Mouse (Mus musculus) activated CD4-positive, CD25-positive, alpha-beta regulatory T cell, adult 4 months (primary cell): ENCODE data around the gene Rufy3. TPM values are rescaled to one million over a fixed set of nuclear protein-coding genes. Genes with fewer than 3 reads are reported as not detected.

Experiments
- ATAC-seq: one replicate; pipeline ENCODE4 v1.8.0; 2017
- polyA plus RNA-seq, 2 experiments: library from polyadenylated mRNA; unstranded; fragments of 100-300 nt; shearing (Covaris generic); gene quantifications; one replicate each; pipeline ENCODE4 v1.2.1; 2017

The Rufy3 gene
- polyA plus RNA-seq, 2 experiments from 2014 or later: 2.6 to 2.9 TPM

DNA sequence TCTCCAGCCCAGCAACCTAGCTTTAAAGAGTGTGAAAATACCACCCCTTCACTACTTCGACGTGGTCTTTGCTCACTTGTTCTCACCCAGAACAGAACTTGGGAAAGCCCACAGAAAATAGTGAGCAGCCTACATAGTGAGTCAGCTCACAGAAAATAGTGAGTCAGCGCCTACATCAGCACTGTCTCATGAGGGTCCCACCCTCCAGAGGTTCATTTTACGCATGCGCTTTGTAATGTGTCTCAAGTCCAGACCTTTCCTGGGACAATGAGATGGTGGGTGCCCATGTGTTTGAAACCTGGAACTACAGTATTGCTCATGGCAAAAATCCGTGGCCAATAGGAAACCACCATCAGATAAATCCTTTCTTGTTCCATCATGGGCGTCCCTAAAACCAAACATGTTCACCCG, 123.2 kb downstream of the Rufy3 start:
- no peak for ATAC-seq

DNA sequence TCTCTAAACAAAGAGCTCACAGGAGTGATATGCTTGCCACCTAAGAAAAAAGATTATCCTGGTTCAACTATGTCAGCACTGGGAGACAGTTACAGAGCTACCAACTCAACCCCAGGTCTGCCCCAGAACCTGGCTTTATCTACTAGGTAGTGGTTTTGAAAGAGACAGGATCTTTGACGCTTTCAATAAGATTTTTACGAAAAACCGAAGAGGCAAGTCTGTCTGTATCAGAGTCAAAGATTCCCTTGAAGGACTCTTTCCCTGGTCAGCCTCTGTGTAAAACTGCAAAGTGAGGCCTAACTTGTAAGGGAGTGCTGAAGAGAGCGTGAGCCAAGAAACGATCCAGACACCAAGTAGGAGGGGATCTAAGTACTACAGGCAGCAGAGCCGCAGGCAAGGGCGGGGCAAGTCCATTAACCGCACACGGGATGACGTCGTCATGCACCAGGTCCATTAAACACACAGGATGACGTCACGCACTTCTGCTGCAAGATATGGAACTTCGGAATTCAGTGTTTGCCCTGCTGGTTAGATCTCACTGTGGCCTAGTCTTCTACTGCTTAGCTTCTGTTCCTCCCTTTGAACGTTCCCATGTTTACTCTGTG, 123.8 kb downstream of the Rufy3 start:
- ATAC-seq: no peak

DNA sequence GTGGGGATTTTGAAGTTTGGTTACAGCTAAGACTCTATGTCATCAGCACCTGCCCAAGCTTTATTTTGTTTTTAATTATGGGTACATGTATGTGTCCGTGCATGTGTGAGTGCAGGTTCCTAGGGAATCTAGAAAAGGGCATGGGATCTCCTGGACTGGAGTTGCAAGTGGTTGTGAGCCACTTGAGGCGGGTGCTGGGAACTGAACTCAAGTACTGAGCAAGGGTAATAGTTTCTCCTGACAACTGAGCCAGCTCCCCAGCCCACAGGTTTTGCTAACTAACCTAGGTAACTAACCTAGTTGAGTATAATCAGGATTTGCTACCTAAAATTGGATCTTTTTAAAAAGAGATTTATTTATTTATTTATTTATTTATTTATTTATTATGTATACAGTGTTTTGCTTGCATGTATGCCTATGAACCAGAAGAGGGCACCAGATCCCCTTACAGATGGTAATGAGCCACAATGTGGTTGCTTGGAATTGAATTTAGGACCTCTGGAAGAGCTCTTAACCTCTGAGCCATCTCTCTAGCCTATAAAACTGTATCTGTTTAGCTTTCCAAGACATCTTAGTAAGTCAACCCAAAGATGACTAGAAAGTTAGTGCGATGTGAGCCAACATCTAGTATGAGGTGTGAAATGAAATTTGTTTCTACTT, 124.6 kb downstream of the Rufy3 start:
- ATAC-seq: peak; percentile 82

DNA sequence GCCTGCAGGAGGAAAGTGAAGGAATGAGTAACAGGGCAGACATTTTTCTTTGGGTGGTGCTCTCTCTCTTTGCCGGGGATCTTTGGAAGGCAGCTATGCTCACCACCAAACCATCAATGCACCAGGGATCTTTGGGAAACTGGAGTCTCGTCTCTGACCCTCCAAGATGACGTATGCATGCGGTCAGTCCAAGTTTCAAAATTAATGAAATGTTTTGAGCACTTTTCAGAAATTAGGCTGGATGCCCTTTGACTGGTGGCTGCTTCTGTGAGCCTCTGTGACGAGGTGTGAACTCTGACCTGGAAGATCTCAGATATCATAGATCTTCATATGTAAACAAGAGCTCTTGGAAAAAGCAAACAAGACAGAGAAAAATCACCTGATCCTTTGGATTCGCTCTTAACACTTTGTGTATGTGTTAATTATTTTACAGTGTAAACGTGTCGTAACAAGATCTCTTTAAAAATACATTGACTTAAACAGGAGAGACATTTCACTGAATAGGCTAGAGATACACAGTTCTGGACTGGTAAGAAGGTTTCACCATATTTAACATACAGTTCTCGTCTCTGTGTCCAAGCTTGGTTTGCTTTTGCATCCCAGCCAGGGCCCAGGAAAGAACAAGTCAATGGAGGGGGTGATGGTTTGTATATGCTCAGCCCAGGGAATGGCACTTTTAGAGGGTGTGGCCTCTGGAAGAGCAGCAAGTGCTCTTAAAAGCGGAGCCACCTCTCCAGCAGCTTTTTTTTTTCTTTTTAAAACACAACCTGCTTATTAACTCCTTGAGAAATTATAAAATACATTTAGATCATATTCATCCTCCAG, 126.1 kb downstream of the Rufy3 start:
- ATAC-seq: no peak

DNA sequence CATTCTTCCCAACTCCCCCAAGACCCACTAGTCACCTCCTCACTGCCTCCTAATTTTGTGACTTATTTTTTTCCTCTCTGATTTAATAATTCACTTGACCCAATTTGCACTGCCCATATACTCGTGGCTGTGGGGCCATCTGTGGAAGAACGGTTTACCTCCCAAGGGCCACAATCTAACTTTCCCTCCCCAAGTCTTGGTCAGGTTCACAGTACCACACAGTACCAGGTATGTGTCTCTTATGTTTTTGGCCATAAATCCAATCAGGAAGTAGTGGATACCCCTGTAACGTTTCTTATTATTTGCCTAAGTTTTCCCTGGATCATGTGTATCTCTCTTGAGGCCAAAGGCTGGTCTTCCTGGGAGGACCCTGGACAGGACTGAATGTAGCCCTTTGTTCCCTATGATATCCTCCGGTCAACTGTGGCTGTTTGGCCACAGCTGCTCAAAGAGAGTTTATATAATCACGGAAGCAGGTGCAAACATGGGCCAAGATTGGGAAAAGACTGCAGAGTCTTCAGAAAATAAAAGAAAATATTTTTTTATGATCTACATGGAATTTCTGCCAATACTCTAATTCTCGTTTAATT, 126.8 kb downstream of the Rufy3 start:
- no peak for ATAC-seq

- ATAC-seq: no peak
Observed at GRCm38 (mm10) chr5:88692586-88692985, 127.7 kb downstream of the Rufy3 start.

DNA sequence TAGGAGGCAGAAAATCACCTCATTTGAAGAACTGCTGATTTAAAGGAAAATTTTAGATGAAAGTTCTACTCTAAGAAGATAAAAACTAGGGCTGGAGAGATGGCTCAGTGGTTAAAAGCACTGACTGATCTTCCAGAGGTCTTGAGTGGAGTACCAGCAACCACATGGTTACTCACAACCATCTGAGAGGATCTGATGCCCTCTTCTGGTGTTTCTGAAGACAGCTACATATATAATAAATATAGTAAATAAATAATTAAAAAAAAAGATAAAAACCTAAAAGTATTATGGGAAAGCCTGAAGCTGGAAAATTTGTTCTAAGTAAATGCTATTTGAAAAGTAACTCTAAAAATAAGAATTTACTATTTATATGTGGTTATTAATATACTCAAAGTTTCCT, 128.2 kb downstream of the Rufy3 start:
- no peak for ATAC-seq

- ATAC-seq: no peak
Observed at GRCm38 (mm10) chr5:88697291-88697690, 132.5 kb downstream of the Rufy3 start.

DNA sequence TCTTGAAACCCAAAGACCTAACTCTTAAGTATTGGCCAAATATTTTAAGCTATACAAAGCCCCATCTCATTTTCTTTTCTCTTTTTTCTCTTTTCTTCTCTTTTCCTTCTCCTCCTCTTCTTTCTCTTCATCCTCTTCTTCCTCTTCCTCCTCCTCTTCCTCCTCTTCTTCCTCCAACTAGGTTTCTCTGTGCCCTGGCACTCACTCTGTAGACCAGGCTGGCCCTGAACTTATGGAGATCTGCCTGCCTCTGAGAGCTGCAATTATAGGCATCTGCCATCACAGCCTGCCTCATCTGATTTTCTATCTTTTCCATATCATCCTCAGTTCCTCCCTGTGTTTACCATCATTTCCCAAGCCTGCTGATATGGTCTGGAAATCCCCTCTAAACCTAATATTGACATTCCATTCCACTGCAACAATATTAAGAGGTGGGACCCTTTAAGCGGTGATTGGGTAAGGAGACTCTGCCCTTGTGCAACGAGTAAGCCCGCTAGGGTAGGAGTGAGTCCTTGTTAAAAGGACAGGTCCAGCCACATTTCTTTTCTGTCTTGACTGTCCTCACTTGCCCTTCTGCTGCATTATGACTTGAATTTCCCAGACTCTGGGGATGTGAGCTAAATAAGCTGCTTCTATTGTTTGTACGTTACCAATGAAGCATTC, 134.5 kb downstream of the Rufy3 start:
- ATAC-seq: no peak

Other genes starting within 250 kb of the Rufy3 start
- gene Prol1, start 247.7 kb upstream of the Rufy3 start, polyA plus RNA-seq: not detected
- not detected for gene Amtn, start 188.9 kb upstream of the Rufy3 start, polyA plus RNA-seq
- not detected for gene Ambn, start 109.0 kb upstream of the Rufy3 start, polyA plus RNA-seq
- gene Enam, start 77.1 kb upstream of the Rufy3 start, polyA plus RNA-seq: under 1 TPM in 1 of 2 experiments, not detected in 1; 0.14 TPM
- 10 to 100 TPM in 1 of 2 experiments, under 1 TPM in 1; 0.24 to 55.3 TPM for gene Jchain, start 37.1 kb upstream of the Rufy3 start, polyA plus RNA-seq
- gene Utp3, start 10.6 kb upstream of the Rufy3 start, polyA plus RNA-seq: 100 to 1,000 TPM in 1 of 2 experiments, 10 to 100 TPM in 1; 86.2 to 103 TPM
- gene Grsf1, start 111.1 kb downstream of the Rufy3 start, polyA plus RNA-seq: 1 to 10 TPM; 7.7 to 9.0 TPM
- gene Mob1b, start 155.8 kb downstream of the Rufy3 start, polyA plus RNA-seq: 10 to 100 TPM; 10.2 to 10.5 TPM
- gene Dck, start 200.0 kb downstream of the Rufy3 start, polyA plus RNA-seq: 10 to 100 TPM; 57.9 to 66.8 TPM